Mouse (Mus musculus): ENCODE results near the gene Rph3al. TPM values are rescaled to one million over a fixed set of nuclear protein-coding genes. Genes with fewer than 3 reads are reported as not detected.

The Rph3al gene
- total and polyA plus RNA-seq, 2 experiments from 2014 or later, result 3.0 to 4.0 TPM

- Histone ChIP-seq H3K27me3 (ENCODE audit: insufficient read depth, low read length) (no peaks in the 10 kb centered on the region), H3K27ac (ENCODE audit: low read depth, low read length) (no peak overlapping the region), H3K4me1 (ENCODE audit: insufficient read depth, low read length) (no peaks in the 10 kb centered on the region), H3K9me3 (ENCODE audit: low read length) (no peaks in the 10 kb centered on the region), H3K36me3 (ENCODE audit: insufficient read depth, low read length) (no peaks in the 10 kb centered on the region), H3K9ac (replicated peaks; ENCODE audit: low read length, poor library complexity, severe bottlenecking) (no peak overlapping the region), H3K4me2 (ENCODE audit: low read depth, low read length, poor library complexity, severe bottlenecking) (no peak overlapping the region), H3K4me3 (ENCODE audit: low read depth, low read length) (no peak overlapping the region)
- TF ChIP-seq CTCF (IDR thresholded peaks at IDR 0.05), result no peak
- ATAC-seq (ENCODE audit: low FRiP score) (no peak), DNase-seq (ENCODE audit: low spot score) (no peak)
- 61% methylated on average over 11 of the region's 11 CpGs for WGBS
Observed at GRCm38 (mm10) chr11:75930911-75931678, 7.1 kb downstream of the Rph3al start.

GRCm38 (mm10) chr11:75930208-75930607, 8.0 kb downstream of the Rph3al start:
- H3K36me3 ChIP-seq (ENCODE audit: insufficient read depth, low read length), result no peaks in the 10 kb centered on the region
- H3K4me3 ChIP-seq (ENCODE audit: low read depth, low read length), result no peak overlapping the region
- H3K4me1 ChIP-seq (ENCODE audit: insufficient read depth, low read length), result no peaks in the 10 kb centered on the region
- H3K27ac ChIP-seq (ENCODE audit: low read depth, low read length), result no peak overlapping the region
- no peaks in the 10 kb centered on the region for H3K9me3 ChIP-seq (ENCODE audit: low read length)
- 75% methylated on average over 9 of the region's 9 CpGs for WGBS
- H3K27me3 ChIP-seq (ENCODE audit: insufficient read depth, low read length), result no peaks in the 10 kb centered on the region
- DNase-seq (ENCODE audit: low spot score) (no peak), ATAC-seq (ENCODE audit: low FRiP score) (no peak)
- H3K9ac ChIP-seq (replicated peaks; ENCODE audit: low read length, poor library complexity, severe bottlenecking), result no peak overlapping the region
- TF ChIP-seq CTCF (IDR thresholded peaks at IDR 0.05), result no peak
- no peak overlapping the region for H3K4me2 ChIP-seq (ENCODE audit: low read depth, low read length, poor library complexity, severe bottlenecking)

GRCm38 (mm10) chr11:75927881-75928280, 10.3 kb downstream of the Rph3al start:
- Histone ChIP-seq H3K4me3 (ENCODE audit: low read depth, low read length) (no peak overlapping the region), H3K9me3 (ENCODE audit: low read length) (no peaks in the 10 kb centered on the region), H3K27me3 (ENCODE audit: insufficient read depth, low read length) (no peaks in the 10 kb centered on the region), H3K4me1 (ENCODE audit: insufficient read depth, low read length) (no peaks in the 10 kb centered on the region), H3K4me2 (ENCODE audit: low read depth, low read length, poor library complexity, severe bottlenecking) (no peak overlapping the region), H3K9ac (replicated peaks; ENCODE audit: low read length, poor library complexity, severe bottlenecking) (no peak overlapping the region), H3K36me3 (ENCODE audit: insufficient read depth, low read length) (no peaks in the 10 kb centered on the region), H3K27ac (ENCODE audit: low read depth, low read length) (no peak overlapping the region)
- WGBS, result 91% methylated on average over 2 of the region's 2 CpGs
- no peak for TF ChIP-seq CTCF (IDR thresholded peaks at IDR 0.05)
- ATAC-seq (ENCODE audit: low FRiP score) (no peak), DNase-seq (ENCODE audit: low spot score) (no peak)

DNA sequence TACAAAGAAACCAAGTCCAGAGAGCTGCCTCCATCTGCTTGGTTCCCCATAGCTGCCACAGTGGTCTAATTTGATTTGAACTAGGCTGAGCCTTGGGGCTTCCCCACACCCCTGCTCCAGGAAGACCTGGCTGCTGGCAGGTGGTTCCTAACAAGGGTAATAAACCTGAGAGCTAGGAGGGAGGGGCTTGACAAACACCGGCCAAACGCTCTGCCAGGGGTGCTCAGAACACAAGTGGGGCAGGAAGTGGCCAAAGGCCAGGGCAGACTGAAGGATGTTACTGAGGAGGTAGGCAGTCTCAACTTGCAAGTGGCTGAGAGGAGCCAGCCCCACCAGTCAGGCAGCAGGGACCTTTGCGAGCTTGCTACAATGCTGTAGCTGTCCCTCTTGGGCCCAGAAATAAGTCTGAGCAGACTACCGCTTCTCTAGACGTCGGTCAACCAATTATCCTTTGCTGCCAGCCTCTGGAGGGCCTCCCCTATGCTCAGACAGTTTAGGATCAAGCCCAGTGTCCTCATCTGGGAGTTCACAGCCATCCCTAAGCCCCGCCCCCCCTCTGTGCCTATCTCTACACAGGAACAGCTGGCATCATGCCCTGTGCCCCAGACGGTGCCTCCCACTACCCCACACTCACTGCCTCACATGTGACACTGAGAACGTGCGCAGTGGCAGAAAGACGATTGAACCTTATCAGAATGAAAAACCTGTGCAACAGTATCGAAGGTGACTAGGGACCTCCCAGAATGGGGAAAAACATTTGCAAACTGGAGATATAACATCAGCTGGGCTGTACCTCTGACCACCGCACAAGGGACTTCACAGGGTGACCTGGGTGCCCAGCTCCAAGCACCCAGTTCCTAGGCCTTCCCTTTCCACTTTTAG, 11.6 kb downstream of the Rph3al start:
- no peak overlapping the region for H3K4me3 ChIP-seq (ENCODE audit: low read depth, low read length)
- no peak overlapping the region for H3K9ac ChIP-seq (replicated peaks; ENCODE audit: low read length, poor library complexity, severe bottlenecking)
- H3K4me1 ChIP-seq (ENCODE audit: insufficient read depth, low read length), result no peaks in the 10 kb centered on the region
- H3K36me3 ChIP-seq (ENCODE audit: insufficient read depth, low read length), result no peaks in the 10 kb centered on the region
- WGBS, result 66% methylated on average over 13 of the region's 13 CpGs
- H3K9me3 ChIP-seq (ENCODE audit: low read length), result no peaks in the 10 kb centered on the region
- no peak for TF ChIP-seq CTCF (IDR thresholded peaks at IDR 0.05)
- DNase-seq (ENCODE audit: low spot score) (no peak), ATAC-seq (ENCODE audit: low FRiP score) (no peak)
- H3K27ac ChIP-seq (ENCODE audit: low read depth, low read length), result no peak overlapping the region
- no peak overlapping the region for H3K4me2 ChIP-seq (ENCODE audit: low read depth, low read length, poor library complexity, severe bottlenecking)
- H3K27me3 ChIP-seq (ENCODE audit: insufficient read depth, low read length), result no peaks in the 10 kb centered on the region

DNA sequence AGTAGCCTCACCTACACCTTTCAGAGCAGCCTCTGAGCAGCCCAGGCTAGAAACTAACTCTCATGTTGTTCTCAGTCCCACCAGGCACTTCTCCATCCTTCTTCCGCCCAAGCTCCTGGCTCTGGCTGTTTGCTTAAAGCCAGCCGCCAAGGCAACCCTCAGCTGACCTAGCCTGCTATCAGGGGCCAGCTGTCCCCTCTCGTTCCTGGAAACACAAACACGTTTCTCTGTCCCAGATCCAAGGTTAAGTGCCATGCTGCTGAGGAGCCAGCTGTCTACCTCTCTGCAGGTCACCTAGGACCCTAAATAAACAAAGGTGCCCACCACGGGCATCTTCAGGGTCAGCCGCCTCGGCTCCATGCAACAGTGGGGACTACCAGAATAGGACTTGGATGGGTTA, 12.4 kb downstream of the Rph3al start:
- H3K4me2 ChIP-seq (ENCODE audit: low read depth, low read length, poor library complexity, severe bottlenecking), result no peak overlapping the region
- DNase-seq (ENCODE audit: low spot score) (no peak), ATAC-seq (ENCODE audit: low FRiP score) (no peak)
- H3K9ac ChIP-seq (replicated peaks; ENCODE audit: low read length, poor library complexity, severe bottlenecking), result no peak overlapping the region
- 77% methylated on average over 7 of the region's 7 CpGs for WGBS
- no peak overlapping the region for H3K27ac ChIP-seq (ENCODE audit: low read depth, low read length)
- TF ChIP-seq CTCF (IDR thresholded peaks at IDR 0.05), result no peak
- no peaks in the 10 kb centered on the region for H3K27me3 ChIP-seq (ENCODE audit: insufficient read depth, low read length)
- no peaks in the 10 kb centered on the region for H3K9me3 ChIP-seq (ENCODE audit: low read length)
- no peaks in the 10 kb centered on the region for H3K36me3 ChIP-seq (ENCODE audit: insufficient read depth, low read length)
- no peaks in the 10 kb centered on the region for H3K4me1 ChIP-seq (ENCODE audit: insufficient read depth, low read length)
- H3K4me3 ChIP-seq (ENCODE audit: low read depth, low read length), result no peak overlapping the region

- Histone ChIP-seq H3K9ac (replicated peaks; ENCODE audit: low read length, poor library complexity, severe bottlenecking) (0 out of 2 replicates have a peak overlapping the region, but pooled peaks have one; percentile 19), H3K36me3 (ENCODE audit: insufficient read depth, low read length) (no peaks in the 10 kb centered on the region), H3K27ac (ENCODE audit: low read depth, low read length) (no peak overlapping the region), H3K4me2 (ENCODE audit: low read depth, low read length, poor library complexity, severe bottlenecking) (no peak overlapping the region), H3K4me1 (ENCODE audit: insufficient read depth, low read length) (no peaks in the 10 kb centered on the region), H3K9me3 (ENCODE audit: low read length) (no peaks in the 10 kb centered on the region), H3K4me3 (ENCODE audit: low read depth, low read length) (no peak overlapping the region), H3K27me3 (ENCODE audit: insufficient read depth, low read length) (no peaks in the 10 kb centered on the region)
- DNase-seq (ENCODE audit: low spot score), result no peak
- TF ChIP-seq CTCF (IDR thresholded peaks at IDR 0.05), result no peak
- ATAC-seq (ENCODE audit: low FRiP score), result no peak
- WGBS, result 81% methylated on average over 4 of the region's 4 CpGs
Observed at GRCm38 (mm10) chr11:75922741-75923140, 15.5 kb downstream of the Rph3al start.

Data from midbrain, postnatal 0 days (tissue).